Mouse (Mus musculus) neural tube, embryonic 11.5 days (tissue): ENCODE data around the gene Rtl8a. TPM values are rescaled to one million over a fixed set of nuclear protein-coding genes. Genes with fewer than 3 reads are reported as not detected.
A peak's percentile ranks its signal among the peaks of the same experiment; 100 is the strongest.
"Not testable (repeated sequence)": the region's sequence is repeated elsewhere in the genome, so short reads cannot be mapped to it uniquely, and the experiment has no call there.

ENCODE experiments used
- ATAC-seq: fragments of 200-750 bp; cut with Nextera tagmentation; 2 replicates; pipeline ENCODE4 v1.8.0; 2017; ENCODE audit warnings: moderate number of reproducible peaks, mild to moderate bottlenecking, moderate TSS enrichment, moderate library complexity; ENCODE audit not compliant: insufficient read depth, low FRiP score, low TSS enrichment
- DNase-seq: peaks from one replicate; pipeline ENCODE4 v3.0.0-alpha.2; 2015; ENCODE audit warnings: low spot score
- H3K27ac ChIP-seq: fragments of 300-500 bp; sonication (generic); 2 replicates; pipeline ENCODE4 v1.5.1; 2014; ENCODE audit warnings: low read depth, mild to moderate bottlenecking, low read length
- H3K27me3 ChIP-seq: fragments of 300-500 bp; sonication (generic); 2 replicates; pipeline ENCODE4 v1.6.1; 2014; ENCODE audit warnings: mild to moderate bottlenecking, low read length, mixed read lengths; ENCODE audit not compliant: control insufficient read depth, insufficient read depth
- H3K36me3 ChIP-seq: fragments of 300-500 bp; sonication (generic); 2 replicates; pipeline ENCODE4 v1.6.1; 2014; ENCODE audit warnings: mild to moderate bottlenecking, low read length, moderate library complexity, mixed read lengths; ENCODE audit not compliant: control insufficient read depth, insufficient read depth
- H3K4me1 ChIP-seq: fragments of 300-500 bp; sonication (generic); 2 replicates; pipeline ENCODE4 v1.6.1; 2014; ENCODE audit warnings: low read length, mixed read lengths; ENCODE audit not compliant: control insufficient read depth, insufficient read depth
- H3K4me2 ChIP-seq: fragments of 300-500 bp; sonication (generic); 2 replicates; pipeline ENCODE4 v1.6.1; 2014; ENCODE audit warnings: low read depth, mild to moderate bottlenecking, moderate library complexity
- H3K4me3 ChIP-seq: fragments of 300-500 bp; sonication (generic); 2 replicates; pipeline ENCODE4 v1.5.1; 2014; ENCODE audit warnings: low read depth, low read length
- H3K9ac ChIP-seq: fragments of 300-500 bp; sonication (generic); 2 replicates; pipeline ENCODE4 v1.6.1; 2014; ENCODE audit warnings: mild to moderate bottlenecking, low read length
- H3K9me3 ChIP-seq: fragments of 300-500 bp; sonication (generic); 2 replicates; pipeline ENCODE4 v1.6.1; 2016; ENCODE audit warnings: low read length; ENCODE audit not compliant: control insufficient read depth
- WGBS: fragments of 180-500 bp; shearing (Covaris S2); extraction: QIAGEN DNeasy Blood & Tissue Kit; methylation state at CpG from one replicate; pipeline ENCODE4 v1.1.7; 2014; 5-methylcytosine and 5-hydroxymethylcytosine counted together
- polyA plus RNA-seq: library from polyadenylated mRNA; unstranded; fragments of >200 nt; fragmentation: Nextera tagmentation; extraction: Ambion mirVana; gene quantifications from 2 replicates; pipeline ENCODE4 v1.2.1, GENCODE M21; 2014

Rtl8a gene
- 108 and 116 TPM in 2 replicates for polyA plus RNA-seq

DNA sequence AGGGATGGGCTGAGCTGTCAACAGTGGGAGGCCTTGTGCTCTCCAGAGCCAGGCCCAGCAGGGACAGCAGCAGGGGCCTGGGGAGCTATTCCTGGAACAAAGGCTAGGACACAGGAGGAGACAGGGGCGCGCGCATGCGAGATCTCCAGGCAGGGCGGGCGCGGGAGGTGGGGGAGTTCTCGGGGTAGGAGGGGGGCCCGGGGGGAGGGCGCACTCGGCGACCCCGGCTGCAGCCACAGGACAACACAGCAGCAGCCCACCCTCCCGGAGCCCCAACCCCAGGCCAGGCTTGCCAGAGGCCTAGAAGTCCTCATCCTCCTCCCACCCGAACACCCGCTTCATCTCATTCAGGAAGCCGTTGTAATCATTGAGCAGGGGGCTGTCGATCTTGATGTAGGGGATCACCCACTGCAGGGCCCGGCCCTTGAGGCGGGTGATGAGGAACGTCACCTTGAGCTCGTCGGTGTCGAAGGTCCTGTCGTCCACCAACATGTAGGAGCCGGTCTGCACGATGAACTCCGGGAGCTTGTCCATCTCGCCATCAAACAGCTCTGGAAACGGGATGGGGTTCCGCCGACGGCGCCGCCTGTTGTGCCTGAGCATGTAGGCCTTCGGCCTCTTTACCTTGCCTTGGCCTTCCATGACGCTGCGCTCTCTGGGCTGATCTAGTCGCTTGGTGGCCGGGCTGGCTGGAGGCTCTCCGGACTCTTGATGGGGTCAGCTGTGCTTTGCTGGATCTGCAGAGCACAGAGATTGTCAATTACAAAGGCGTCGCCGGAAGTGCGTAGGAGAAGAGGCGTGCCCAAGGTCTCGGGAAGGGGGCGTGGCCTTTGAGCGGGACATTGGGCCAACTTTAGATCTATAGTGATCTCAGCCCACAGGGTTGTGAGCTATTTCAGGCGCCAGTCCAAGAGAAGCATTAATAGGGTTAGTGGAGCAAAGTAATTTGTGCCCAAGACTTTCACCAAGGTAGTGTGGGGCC, at the start of gene Rtl8a:
Gene Rtl8a, minus strand, starts transcription at position 703 of the 982 bp plus-strand sequence.
- 22% methylated on average over 10 of the region's 50 CpGs for WGBS
- not testable (repeated sequence) for H3K9me3 ChIP-seq, H3K36me3 ChIP-seq, H3K9ac ChIP-seq, H3K27me3 ChIP-seq, H3K4me1 ChIP-seq
- DNase-seq (peak; percentile 81), ATAC-seq (peak; percentile 93)
- 0 out of 2 replicates have a peak within 1 kb of the TSS, but pooled peaks have one; percentile 8 for H3K27ac ChIP-seq
- H3K4me3 ChIP-seq = peak within 1 kb of the TSS; percentile 24
- peak within 1 kb of the TSS; percentile 28 for H3K4me2 ChIP-seq

DNA sequence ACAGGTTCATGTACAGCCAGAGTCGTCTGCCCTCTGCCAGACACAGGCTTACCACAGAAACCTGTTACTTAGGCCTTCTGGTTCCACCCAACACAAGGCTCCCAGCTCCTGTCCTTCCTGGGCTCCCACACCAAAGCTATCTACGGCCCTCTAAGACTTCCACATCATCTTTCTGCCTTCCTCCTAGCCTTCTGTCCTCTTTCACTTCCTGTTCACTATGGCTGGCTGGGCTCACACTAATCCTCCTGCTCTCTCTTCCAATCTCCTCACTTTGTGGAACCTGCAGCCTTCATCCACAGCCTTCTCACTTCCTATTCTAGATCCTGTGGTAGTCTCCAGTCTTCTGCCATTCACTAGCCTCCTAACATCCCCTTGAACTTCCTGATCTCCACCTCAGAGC, 49.7 kb upstream of the Rtl8a start:
- Histone ChIP-seq H3K27me3 (no peaks in the 10 kb centered on the region), H3K4me2 (no peak overlapping the region), H3K4me3 (no peak overlapping the region), H3K27ac (no peak overlapping the region), H3K36me3 (no peaks in the 10 kb centered on the region), H3K9me3 (no peaks in the 10 kb centered on the region), H3K9ac (no peak overlapping the region), H3K4me1 (no peaks in the 10 kb centered on the region)
- no peak for ATAC-seq
- WGBS = 85% methylated on average over 2 of the region's 2 CpGs
- DNase-seq = no peak

DNA sequence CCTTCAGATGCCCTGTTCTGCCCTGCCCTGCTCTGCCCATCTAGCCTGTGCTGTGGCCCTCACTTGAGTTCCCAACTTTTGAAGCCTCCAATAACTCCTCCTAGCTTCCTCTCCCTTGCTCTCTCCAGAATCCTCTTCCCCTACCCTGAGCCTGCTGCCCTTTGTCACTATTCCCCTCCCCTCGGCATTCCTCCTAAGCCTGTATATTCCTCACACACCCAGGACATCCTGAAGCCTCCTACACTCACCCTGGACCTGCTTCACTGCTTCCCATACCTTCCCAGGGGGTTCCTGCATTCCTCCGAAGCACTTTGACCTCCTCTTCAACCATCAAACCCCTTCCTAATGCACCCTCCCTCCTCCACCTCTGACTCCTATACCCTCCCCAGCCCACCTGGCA, 48.6 kb upstream of the Rtl8a start:
- ATAC-seq (no peak), DNase-seq (no peak)
- no peak overlapping the region for H3K9ac ChIP-seq
- H3K9me3 ChIP-seq = no peaks in the 10 kb centered on the region
- WGBS = 71% methylated on average over 2 of the region's 2 CpGs
- no peak overlapping the region for H3K4me3 ChIP-seq
- H3K4me1 ChIP-seq = no peaks in the 10 kb centered on the region
- H3K27me3 ChIP-seq = no peaks in the 10 kb centered on the region
- H3K4me2 ChIP-seq = no peak overlapping the region
- H3K27ac ChIP-seq = no peak overlapping the region
- H3K36me3 ChIP-seq = no peaks in the 10 kb centered on the region

DNA sequence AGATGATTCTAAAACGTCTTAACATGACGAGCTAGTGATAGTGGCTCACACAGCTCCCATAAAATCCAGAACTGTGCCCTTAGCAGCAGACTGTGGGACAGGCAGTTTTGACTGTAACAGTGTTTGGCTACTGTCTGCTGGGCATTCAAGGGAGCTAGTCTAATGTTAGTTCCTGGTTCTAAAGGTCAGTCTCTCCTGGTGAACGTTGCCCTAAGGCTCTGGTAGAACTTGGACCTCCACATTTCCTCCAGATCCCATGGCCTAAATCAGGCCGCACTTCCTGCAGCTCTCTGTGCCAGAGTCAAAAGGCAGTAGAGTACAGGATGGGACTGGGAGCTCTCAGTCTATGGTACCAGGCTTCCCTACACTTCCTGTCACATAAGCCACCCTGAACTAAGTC, 41.2 kb upstream of the Rtl8a start:
- H3K9ac ChIP-seq, H3K36me3 ChIP-seq, ATAC-seq, H3K4me3 ChIP-seq, H3K4me1 ChIP-seq, H3K27me3 ChIP-seq, DNase-seq, H3K9me3 ChIP-seq, H3K27ac ChIP-seq, H3K4me2 ChIP-seq: not testable (repeated sequence)
- 71% methylated on average over 2 of the region's 4 CpGs for WGBS

DNA sequence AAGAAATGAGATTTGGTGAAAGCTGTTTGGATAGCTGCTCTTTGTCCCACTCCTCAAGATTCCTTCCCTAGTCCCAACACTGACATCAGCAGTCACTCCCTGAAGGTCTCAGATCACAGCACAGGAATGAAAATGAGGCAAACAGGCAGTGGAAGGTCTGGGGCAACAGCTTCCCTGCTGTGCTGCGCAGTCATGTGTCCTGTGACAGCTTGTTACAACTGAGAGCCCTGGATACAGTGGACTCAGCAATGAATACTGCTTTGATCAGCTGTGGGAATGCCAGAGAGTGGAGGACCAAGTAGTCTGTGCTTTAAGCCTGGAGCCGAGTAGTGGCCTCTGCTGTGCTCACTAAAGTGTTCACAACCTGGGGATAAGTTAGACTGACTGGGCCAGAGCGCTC, 39.2 kb upstream of the Rtl8a start:
- WGBS = 48% methylated on average over 2 of the region's 3 CpGs
- DNase-seq, H3K9ac ChIP-seq: not testable (repeated sequence)

DNA sequence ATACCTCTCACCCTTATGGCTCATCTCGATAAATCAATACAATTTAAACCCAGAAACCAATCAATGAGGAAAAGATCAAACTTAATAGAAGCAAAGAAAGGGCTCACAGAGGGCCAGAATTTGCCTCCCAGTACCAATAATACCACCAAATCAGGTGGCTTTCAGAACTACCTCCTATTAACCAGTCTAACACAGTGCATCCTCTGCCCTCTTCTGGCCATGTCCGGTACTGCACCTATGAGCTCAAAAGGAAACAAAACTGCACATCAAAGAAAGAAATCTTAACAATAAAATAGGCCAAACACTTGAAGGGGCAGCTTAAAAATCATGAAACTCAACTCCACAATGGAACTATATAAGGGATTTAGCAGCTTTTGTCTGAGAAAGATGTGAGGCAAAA, 33.5 kb upstream of the Rtl8a start:
- 33% methylated on average over 2 of the region's 2 CpGs for WGBS
- H3K4me1 ChIP-seq, H3K36me3 ChIP-seq, H3K27ac ChIP-seq, H3K27me3 ChIP-seq, H3K4me3 ChIP-seq, H3K9ac ChIP-seq, H3K9me3 ChIP-seq, H3K4me2 ChIP-seq, ATAC-seq, DNase-seq: not testable (repeated sequence)

More for the DNA sequence above, 39.2 kb upstream of the Rtl8a start:
- H3K27me3 ChIP-seq, H3K4me2 ChIP-seq, H3K4me3 ChIP-seq, ATAC-seq, H3K27ac ChIP-seq, H3K4me1 ChIP-seq, H3K36me3 ChIP-seq, H3K9me3 ChIP-seq: not testable (repeated sequence)

DNA sequence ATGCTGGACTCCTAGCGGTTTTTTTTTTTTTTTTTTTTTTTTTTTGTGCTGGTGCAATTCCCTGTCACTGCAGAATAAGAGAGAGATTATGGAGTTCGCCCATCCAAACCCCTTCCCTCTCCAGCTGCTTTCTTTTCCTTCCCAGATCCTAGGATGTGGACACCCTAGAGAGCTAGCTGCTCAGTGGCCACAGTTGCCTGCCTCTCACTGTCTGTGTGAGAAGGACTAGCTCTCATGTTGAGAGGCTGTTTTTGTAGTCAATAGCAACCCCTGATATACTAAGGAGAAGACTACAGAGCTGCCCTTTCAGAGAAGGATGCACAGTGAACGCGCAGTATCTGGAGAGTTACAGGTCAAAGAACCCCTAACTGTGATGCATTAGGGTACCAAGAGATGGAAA, 27.2 kb upstream of the Rtl8a start:
- H3K4me1 ChIP-seq, H3K27me3 ChIP-seq, H3K27ac ChIP-seq, H3K9ac ChIP-seq, H3K36me3 ChIP-seq, H3K9me3 ChIP-seq, DNase-seq: not testable (repeated sequence)
- 34% methylated on average over 4 of the region's 4 CpGs for WGBS
- Histone ChIP-seq H3K4me2 (peak overlapping the region; percentile 26), H3K4me3 (peak overlapping the region; percentile 9)
- peak; percentile 36 for ATAC-seq

DNA sequence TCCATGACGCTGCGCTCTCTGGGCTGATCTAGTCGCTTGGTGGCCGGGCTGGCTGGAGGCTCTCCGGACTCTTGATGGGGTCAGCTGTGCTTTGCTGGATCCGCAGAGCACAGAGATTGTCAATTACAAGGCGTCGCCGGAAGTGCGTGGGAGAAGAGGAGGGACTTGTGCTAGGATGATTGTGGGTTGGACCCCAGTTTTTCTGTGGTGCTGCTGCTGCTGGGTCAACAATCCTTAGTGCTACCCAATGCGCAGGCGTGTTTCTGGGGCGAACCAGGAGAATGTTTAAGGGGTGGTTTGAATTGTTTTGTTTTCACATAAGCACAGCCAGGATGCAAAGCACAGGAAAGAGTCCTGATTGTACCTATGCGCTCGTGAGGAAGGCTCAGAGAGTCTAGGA, 26.8 kb upstream of the Rtl8a start, which contains the start of gene Rtl8b:
Gene Rtl8b, minus strand, starts transcription at position 115 of the 400 bp plus-strand sequence.
- H3K4me1 ChIP-seq = no peaks in the 10 kb centered on the region
- H3K36me3 ChIP-seq = no peaks in the 10 kb centered on the region
- H3K27me3 ChIP-seq = no peaks in the 10 kb centered on the region
- H3K4me3 ChIP-seq = peak within 1 kb of the TSS; percentile 20
- peak within 1 kb of the TSS; percentile 26 for H3K4me2 ChIP-seq
- 18% methylated on average over 11 of the region's 15 CpGs for WGBS
- DNase-seq (peak; percentile 81), ATAC-seq (peak; percentile 88)
- H3K27ac ChIP-seq = no peak within 1 kb of the TSS
- no peaks in the 10 kb centered on the region for H3K9me3 ChIP-seq
- no peak within 1 kb of the TSS for H3K9ac ChIP-seq
